Mouse (Mus musculus) large intestine, adult 2 months (tissue): Measurements from ENCODE around the gene Colgalt1. TPM values are rescaled to one million over a fixed set of nuclear protein-coding genes. Genes with fewer than 3 reads are reported as not detected.

Experiments used
- DNase-seq: peaks from one replicate; pipeline ENCODE4 v3.0.0-alpha.2; 2012; ENCODE audit warnings: low read depth, low spot score
- WGBS: fragments of 180-500 bp; shearing (Covaris S2); methylation state at CpG from one replicate; pipeline ENCODE4 v1.1.7; 2018; 5-methylcytosine and 5-hydroxymethylcytosine counted together
- polyA plus RNA-seq: library from polyadenylated mRNA; depleted of rRNA; stranded (reverse); fragments of >200 nt; gene quantifications from 2 replicates; pipeline ENCODE4 v1.2.3, GENCODE M21; 2012; rRNA removed

Colgalt1 gene
- polyA plus RNA-seq: 45.0 and 68.0 TPM in 2 replicates

- DNase-seq: peak; percentile 99
- WGBS: under 1% methylated on average over 82 of the region's 82 CpGs
These were observed at the start of gene Colgalt1 for GRCm38 (mm10) chr8:71610822-71611651. Colgalt1 (plus strand) TSS chr8:71610998.

- WGBS: 5% methylated on average over 15 of the region's 15 CpGs
- DNase-seq: no peak
These were observed 49.4 kb upstream of the Colgalt1 start for GRCm38 (mm10) chr8:71561401-71561800.

GRCm38 (mm10) chr8:71562751-71563150 lies 48.0 kb upstream of the Colgalt1 start:
- DNase-seq: no peak
- 1% methylated on average over 33 of the region's 33 CpGs for WGBS

GRCm38 (mm10) chr8:71563992-71564391 lies 46.8 kb upstream of the Colgalt1 start:
- 89% methylated on average over 4 of the region's 4 CpGs for WGBS
- no peak for DNase-seq

GRCm38 (mm10) chr8:71566501-71566900 lies 44.3 kb upstream of the Colgalt1 start, which contains the start of gene Nxnl1:
Nxnl1 (minus strand) TSS chr8:71566601.
- no peak for DNase-seq
- WGBS: 85% methylated on average over 3 of the region's 3 CpGs

- DNase-seq: no peak
- WGBS: 72% methylated on average over 7 of the region's 7 CpGs
These were observed 43.2 kb upstream of the Colgalt1 start for GRCm38 (mm10) chr8:71567587-71567986.

GRCm38 (mm10) chr8:71568387-71568937 lies 42.3 kb upstream of the Colgalt1 start, which contains the start of gene Slc27a1:
Slc27a1 (plus strand) TSS chr8:71568882.
- DNase-seq: no peak
- 16% methylated on average over 13 of the region's 13 CpGs for WGBS

- DNase-seq: no peak
- WGBS: 30% methylated on average over 6 of the region's 6 CpGs
These were observed 41.9 kb upstream of the Colgalt1 start for GRCm38 (mm10) chr8:71568941-71569340.

- 2% methylated on average over 51 of the region's 51 CpGs for WGBS
- peak; percentile 96 for DNase-seq
These were observed 41.2 kb upstream of the Colgalt1 start for GRCm38 (mm10) chr8:71569366-71570290.

GRCm38 (mm10) chr8:71570291-71570954 lies 40.4 kb upstream of the Colgalt1 start:
- under 1% methylated on average over 41 of the region's 41 CpGs for WGBS
- DNase-seq: peak; percentile 95

- no peak for DNase-seq
- 64% methylated on average over 2 of the region's 2 CpGs for WGBS
These were observed 38.7 kb upstream of the Colgalt1 start for GRCm38 (mm10) chr8:71572077-71572476.

- WGBS: 46% methylated on average over 9 of the region's 9 CpGs
- DNase-seq: no peak
These were observed 37.8 kb upstream of the Colgalt1 start for GRCm38 (mm10) chr8:71572847-71573633.

GRCm38 (mm10) chr8:71574426-71574825 lies 36.4 kb upstream of the Colgalt1 start:
- no peak for DNase-seq
- WGBS: 65% methylated on average over 7 of the region's 7 CpGs

- WGBS: 38% methylated on average over 1 of the region's 1 CpGs
- DNase-seq: no peak
These were observed 35.8 kb upstream of the Colgalt1 start for GRCm38 (mm10) chr8:71575020-71575419.

GRCm38 (mm10) chr8:71577856-71578387 lies 32.9 kb upstream of the Colgalt1 start:
- DNase-seq: no peak
- WGBS: 81% methylated on average over 4 of the region's 4 CpGs

GRCm38 (mm10) chr8:71579009-71579408 lies 31.8 kb upstream of the Colgalt1 start:
- WGBS: 81% methylated on average over 1 of the region's 1 CpGs
- no peak for DNase-seq

GRCm38 (mm10) chr8:71579476-71579875 lies 31.3 kb upstream of the Colgalt1 start:
- DNase-seq: no peak
- WGBS: 71% methylated on average over 14 of the region's 14 CpGs

GRCm38 (mm10) chr8:71580201-71580600 lies 30.6 kb upstream of the Colgalt1 start:
- no peak for DNase-seq
- 71% methylated on average over 9 of the region's 9 CpGs for WGBS
